Mouse (Mus musculus) intestine, postnatal 0 days (tissue): ENCODE data around the gene Samm50. TPM values are rescaled to one million over a fixed set of nuclear protein-coding genes. Genes with fewer than 3 reads are reported as not detected.
"Not testable (repeated sequence)": the region's sequence is repeated elsewhere in the genome, so short reads cannot be mapped to it uniquely, and the experiment has no call there.

Experiments used
- ATAC-seq: fragments of 200-750 bp; cut with Nextera tagmentation; 2 replicates; pipeline ENCODE4 v1.8.0; 2017; ENCODE audit warnings: mild to moderate bottlenecking, moderate TSS enrichment, moderate library complexity
- H3K27ac ChIP-seq: fragments of 300-500 bp; sonication (generic); 2 replicates; pipeline ENCODE4 v1.5.1; 2014; ENCODE audit warnings: mild to moderate bottlenecking, low read depth, low read length, moderate library complexity
- H3K27me3 ChIP-seq: fragments of 300-500 bp; sonication (generic); replicated peaks from 2 replicates; pipeline ENCODE4 v1.6.1; 2014; ENCODE audit warnings: low read length, mixed read lengths; ENCODE audit not compliant: control insufficient read depth, insufficient read depth
- H3K36me3 ChIP-seq: fragments of 300-500 bp; sonication (generic); 2 replicates; pipeline ENCODE4 v1.6.1; 2014; ENCODE audit warnings: mild to moderate bottlenecking, moderate library complexity; ENCODE audit not compliant: control insufficient read depth, insufficient read depth
- H3K4me1 ChIP-seq: fragments of 300-500 bp; sonication (generic); replicated peaks from 2 replicates; pipeline ENCODE4 v1.6.1; 2014; ENCODE audit warnings: antibody characterized with exemption, low read length, mixed read lengths; ENCODE audit not compliant: control insufficient read depth, insufficient read depth
- H3K4me2 ChIP-seq: fragments of 300-500 bp; sonication (generic); replicated peaks from 2 replicates; pipeline ENCODE4 v1.6.1; 2014; ENCODE audit warnings: low read depth, mild to moderate bottlenecking, moderate library complexity
- H3K4me3 ChIP-seq: fragments of 300-500 bp; sonication (generic); 2 replicates; pipeline ENCODE4 v1.5.1; 2014; ENCODE audit warnings: low read depth, low read length
- H3K9ac ChIP-seq: fragments of 300-500 bp; sonication (generic); 2 replicates; pipeline ENCODE4 v1.6.1; 2014; ENCODE audit warnings: mild to moderate bottlenecking, low read depth, low read length
- H3K9me3 ChIP-seq: fragments of 300-500 bp; sonication (generic); 2 replicates; pipeline ENCODE4 v1.6.1; 2016; ENCODE audit warnings: mixed run types; ENCODE audit not compliant: control insufficient read depth
- CTCF ChIP-seq: sonication (generic); IDR thresholded peaks from 2 replicates; pipeline ENCODE4 v1.5.1; 2016; ENCODE audit warnings: low read depth, mild to moderate bottlenecking, control low read depth, antibody characterized with exemption, moderate library complexity
- WGBS: fragments of 180-500 bp; shearing (Covaris S2); extraction: QIAGEN DNeasy Blood & Tissue Kit; methylation state at CpG from one replicate; pipeline ENCODE4 v1.1.7; 2014; 5-methylcytosine and 5-hydroxymethylcytosine counted together
- polyA plus RNA-seq: library from polyadenylated mRNA; unstranded; fragments of >200 nt; fragmentation: Nextera tagmentation; extraction: Ambion mirVana; gene quantifications from 2 replicates; pipeline ENCODE4 v1.2.1, GENCODE M21; 2015

Samm50 gene
- 104 and 110 TPM in 2 replicates for polyA plus RNA-seq

GRCm38 (mm10) chr15:84192058-84192791, at the start of gene Samm50:
TSS of gene Samm50 (plus strand) at chr15:84192241.
- 4% methylated on average over 48 of the region's 48 CpGs for WGBS
- H3K27ac ChIP-seq = peak within 1 kb of the TSS; percentile 94
- peaks cover 21% of the 10 kb centered on the region for H3K36me3 ChIP-seq
- peak; percentile 53 for TF ChIP-seq CTCF
- H3K27me3 ChIP-seq = no peaks in the 10 kb centered on the region
- ATAC-seq = peak; percentile 98
- H3K9ac ChIP-seq = peak within 1 kb of the TSS; percentile 89
- H3K4me2 ChIP-seq = peak within 1 kb of the TSS; percentile 77
- peaks cover 9% of the 10 kb centered on the region; the same call in 1 of the 2 replicates for H3K4me1 ChIP-seq
- H3K9me3 ChIP-seq = no peaks in the 10 kb centered on the region
- H3K4me3 ChIP-seq = peak within 1 kb of the TSS; percentile 82

- Histone ChIP-seq H3K4me2 (no peak overlapping the region), H3K36me3 (no peaks in the 10 kb centered on the region), H3K9me3 (no peaks in the 10 kb centered on the region), H3K27me3 (no peaks in the 10 kb centered on the region), H3K9ac (no peak overlapping the region), H3K27ac (no peak overlapping the region), H3K4me3 (no peak overlapping the region), H3K4me1 (no peaks in the 10 kb centered on the region)
- 80% methylated on average over 2 of the region's 2 CpGs for WGBS
- ATAC-seq = no peak
- TF ChIP-seq CTCF = no peak
Measured at GRCm38 (mm10) chr15:84156158-84156557, 35.9 kb upstream of the Samm50 start.

GRCm38 (mm10) chr15:84157530-84157929, 34.5 kb upstream of the Samm50 start:
- H3K4me3 ChIP-seq, H3K36me3 ChIP-seq, H3K4me1 ChIP-seq, ATAC-seq, H3K27me3 ChIP-seq, H3K9ac ChIP-seq, H3K4me2 ChIP-seq, H3K9me3 ChIP-seq, H3K27ac ChIP-seq: not testable (repeated sequence)
- WGBS = 78% methylated on average over 6 of the region's 6 CpGs

GRCm38 (mm10) chr15:84161871-84162270, 30.2 kb upstream of the Samm50 start:
- Histone ChIP-seq H3K4me2 (no peak overlapping the region), H3K4me3 (no peak overlapping the region), H3K27me3 (no peaks in the 10 kb centered on the region), H3K9me3 (no peaks in the 10 kb centered on the region), H3K36me3 (no peaks in the 10 kb centered on the region), H3K9ac (no peak overlapping the region), H3K4me1 (no peaks in the 10 kb centered on the region), H3K27ac (no peak overlapping the region)
- ATAC-seq = no peak
- WGBS = 73% methylated on average over 6 of the region's 6 CpGs
- no peak for TF ChIP-seq CTCF

- no peak overlapping the region for H3K9ac ChIP-seq
- peak; percentile 42 for ATAC-seq
- no peak overlapping the region for H3K4me3 ChIP-seq
- no peaks in the 10 kb centered on the region for H3K36me3 ChIP-seq
- 61% methylated on average over 6 of the region's 6 CpGs for WGBS
- no peaks in the 10 kb centered on the region for H3K9me3 ChIP-seq
- no peak for TF ChIP-seq CTCF
- H3K4me1 ChIP-seq = no peaks in the 10 kb centered on the region; the same call in 1 of the 2 replicates
- peaks cover 3% of the 10 kb centered on the region; the same call in 1 of the 2 replicates for H3K27me3 ChIP-seq
- no peak overlapping the region for H3K4me2 ChIP-seq
- H3K27ac ChIP-seq = no peak overlapping the region
Measured at GRCm38 (mm10) chr15:84166818-84167217, 25.2 kb upstream of the Samm50 start.

- peak; percentile 61 for TF ChIP-seq CTCF
- Histone ChIP-seq H3K9me3 (no peaks in the 10 kb centered on the region), H3K9ac (peak within 1 kb of the TSS; percentile 42; the same call in 1 of the 2 replicates), H3K4me3 (peak within 1 kb of the TSS; percentile 44), H3K4me1 (no peaks in the 10 kb centered on the region; the same call in 1 of the 2 replicates), H3K4me2 (peak within 1 kb of the TSS; percentile 91), H3K27ac (no peak within 1 kb of the TSS), H3K36me3 (no peaks in the 10 kb centered on the region), H3K27me3 (peaks cover 3% of the 10 kb centered on the region; the same call in 1 of the 2 replicates)
- WGBS = under 1% methylated on average over 28 of the region's 28 CpGs
- peak; percentile 90 for ATAC-seq
Measured at GRCm38 (mm10) chr15:84167600-84167999, 24.4 kb upstream of the Samm50 start, which contains the start of gene Pnpla3. TSS of gene Pnpla3 (plus strand) at chr15:84167837.
